Mouse (Mus musculus) brain, adult 2 months (tissue): ENCODE results near the gene D16Ertd472e.

Source experiments
- DNase-seq: peaks from one replicate; pipeline ENCODE4 v3.0.0; 2011; ENCODE audit warnings: low read depth, low spot score

The D16Ertd472e gene

DNA sequence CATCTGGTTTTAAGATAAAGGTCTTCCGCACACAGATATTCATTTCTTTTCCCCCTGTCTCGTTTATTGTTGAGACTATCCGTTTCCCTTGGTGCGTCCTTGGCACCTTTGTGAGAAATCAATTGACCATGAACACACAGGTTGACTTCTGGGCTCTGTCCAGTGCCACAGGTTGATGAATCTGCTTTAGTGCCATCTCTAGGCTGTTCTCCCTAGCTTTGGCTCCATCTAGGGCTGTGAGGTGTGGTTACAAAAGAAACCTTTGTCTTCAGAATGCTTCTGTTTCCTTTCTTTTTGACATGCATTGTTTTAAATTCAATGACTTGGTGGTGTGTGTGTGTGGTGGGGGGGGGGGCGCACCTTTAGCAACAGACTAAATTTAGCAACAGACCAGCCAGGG lies 85.7 kb downstream of the D16Ertd472e start:
- DNase-seq, result no peak
